Mouse (Mus musculus) mesoderm, embryonic 11.5 days (tissue): Measurements from ENCODE around the gene Ttc28.

ENCODE experiments used
- DNase-seq: peaks from one replicate; pipeline ENCODE4 v3.0.0-alpha.2; 2012; ENCODE audit warnings: low read depth, low spot score

Ttc28 gene

DNA sequence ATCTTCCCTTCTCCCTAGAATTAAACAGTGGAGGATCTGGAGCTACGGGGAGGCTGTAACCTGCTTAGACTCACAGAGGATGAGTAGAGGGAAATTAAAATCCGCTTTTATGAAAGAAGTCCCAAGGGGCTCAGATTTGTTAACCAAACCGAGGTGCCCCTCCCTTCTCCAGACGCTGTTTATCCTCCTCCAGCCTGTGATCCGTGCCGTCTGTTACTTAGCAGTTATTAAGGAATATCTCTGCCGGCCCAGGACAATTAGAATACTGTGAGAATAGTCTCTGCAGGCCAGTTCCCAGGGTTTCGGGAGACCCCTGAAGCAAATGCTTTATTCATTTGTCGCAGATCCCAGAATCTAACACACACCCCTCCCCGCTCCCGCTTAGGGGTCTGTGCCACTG lies 283.8 kb downstream of the Ttc28 start:
- no peak for DNase-seq

DNA sequence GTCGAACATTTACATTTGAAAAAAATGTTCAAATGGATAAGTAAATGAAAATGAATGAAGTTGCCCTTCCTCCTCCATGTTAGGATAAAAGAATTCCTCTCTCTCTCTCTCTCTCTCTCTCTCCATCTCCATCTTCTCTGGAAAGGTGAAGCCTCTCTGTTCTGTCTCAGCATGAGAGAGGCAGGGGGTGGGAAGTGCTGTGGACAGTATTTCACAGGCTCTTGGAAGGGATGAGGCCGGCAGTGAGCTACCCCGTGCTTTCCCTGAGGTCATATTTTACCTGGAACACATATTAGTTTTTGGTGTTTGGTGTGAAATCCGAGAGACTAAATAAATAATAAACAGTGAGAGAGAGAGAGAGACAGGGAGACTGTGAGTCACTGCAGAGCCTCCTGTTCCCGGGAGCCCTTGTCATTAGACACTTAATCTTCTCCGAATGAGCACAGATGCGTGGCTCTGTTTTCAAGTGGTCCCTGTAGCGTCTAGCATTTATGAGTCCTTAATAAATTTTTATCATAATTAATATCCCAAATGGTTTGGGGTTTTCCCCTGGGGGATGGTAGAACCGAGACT lies 284.8 kb downstream of the Ttc28 start:
- DNase-seq = no peak

DNA sequence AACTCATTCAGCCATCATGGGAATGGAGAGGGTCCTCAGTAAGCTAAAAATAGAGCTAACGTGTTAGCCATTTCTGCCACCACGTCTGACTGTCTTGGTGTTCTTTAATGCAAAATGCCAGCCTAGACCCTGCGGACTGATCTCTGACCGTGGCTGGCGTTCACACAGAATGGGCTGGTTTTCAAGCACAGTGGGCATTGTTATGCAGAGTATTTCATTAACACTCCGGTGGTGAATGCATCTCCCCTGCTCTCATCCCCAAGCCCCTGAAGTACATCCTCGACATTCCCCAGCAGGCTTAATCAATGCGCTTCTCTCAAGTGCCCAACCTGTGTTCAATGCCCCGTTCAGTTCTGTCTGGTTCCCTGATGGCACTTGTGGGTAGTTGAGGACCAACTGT lies 290.8 kb downstream of the Ttc28 start:
- no peak for DNase-seq

DNA sequence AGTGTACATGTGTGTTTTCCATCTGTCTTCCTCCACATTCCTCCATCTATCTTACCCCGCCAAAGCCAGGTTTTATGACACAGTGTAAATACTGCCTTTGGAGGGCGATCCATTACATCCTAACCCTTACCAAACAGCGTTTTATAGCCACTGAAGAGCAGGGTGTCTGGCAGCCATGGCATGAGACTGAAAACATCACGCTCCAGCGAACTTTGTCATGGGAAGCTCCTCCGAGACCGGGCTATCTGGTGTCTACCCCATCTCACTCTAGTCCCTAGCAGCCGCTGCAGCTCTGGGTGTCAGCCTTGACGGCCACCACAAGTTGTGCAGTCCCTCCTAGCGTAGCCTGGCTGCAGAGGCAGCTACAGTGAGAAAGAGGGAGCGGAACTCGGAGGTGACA lies 295.8 kb downstream of the Ttc28 start:
- peak; percentile 62 for DNase-seq

DNA sequence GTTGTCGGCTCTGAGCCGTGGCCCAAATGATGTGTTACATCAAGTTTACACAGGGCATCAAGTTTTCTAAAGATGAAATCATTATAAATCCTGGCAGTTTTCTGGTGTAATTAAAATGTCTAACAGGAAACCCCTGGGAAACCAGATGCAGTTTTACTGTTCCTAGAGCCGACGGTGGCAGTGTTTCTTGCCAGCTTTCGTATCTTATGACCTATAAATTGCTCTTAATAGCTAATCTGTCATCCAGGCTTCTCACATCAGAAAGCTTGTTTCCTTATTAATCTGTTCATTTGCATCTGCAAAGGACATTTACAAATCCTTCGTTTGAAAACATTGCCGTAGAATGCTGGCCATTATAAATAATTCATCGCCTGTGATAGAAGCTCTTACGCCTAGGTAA lies 296.2 kb downstream of the Ttc28 start:
- DNase-seq = no peak

DNA sequence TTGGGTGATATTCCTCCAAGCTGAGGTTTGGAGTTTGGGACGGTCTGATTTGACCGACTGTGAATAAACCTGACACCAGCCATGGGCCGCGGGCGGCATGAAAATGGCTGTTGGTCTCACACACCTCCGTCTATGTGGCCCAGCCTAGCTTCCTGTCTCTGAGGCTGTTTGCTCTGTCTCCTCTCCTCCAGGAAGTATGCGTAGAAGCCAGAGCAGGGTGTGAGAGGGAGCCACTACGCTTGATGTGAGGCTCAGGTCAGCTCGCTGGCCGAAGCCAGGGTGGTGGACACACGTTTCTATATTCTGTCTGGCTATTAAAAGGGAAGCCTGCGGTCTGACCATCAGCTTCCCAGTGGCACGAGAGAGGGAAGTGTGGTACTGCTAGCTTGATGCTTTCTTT lies 296.8 kb downstream of the Ttc28 start:
- no peak for DNase-seq

DNA sequence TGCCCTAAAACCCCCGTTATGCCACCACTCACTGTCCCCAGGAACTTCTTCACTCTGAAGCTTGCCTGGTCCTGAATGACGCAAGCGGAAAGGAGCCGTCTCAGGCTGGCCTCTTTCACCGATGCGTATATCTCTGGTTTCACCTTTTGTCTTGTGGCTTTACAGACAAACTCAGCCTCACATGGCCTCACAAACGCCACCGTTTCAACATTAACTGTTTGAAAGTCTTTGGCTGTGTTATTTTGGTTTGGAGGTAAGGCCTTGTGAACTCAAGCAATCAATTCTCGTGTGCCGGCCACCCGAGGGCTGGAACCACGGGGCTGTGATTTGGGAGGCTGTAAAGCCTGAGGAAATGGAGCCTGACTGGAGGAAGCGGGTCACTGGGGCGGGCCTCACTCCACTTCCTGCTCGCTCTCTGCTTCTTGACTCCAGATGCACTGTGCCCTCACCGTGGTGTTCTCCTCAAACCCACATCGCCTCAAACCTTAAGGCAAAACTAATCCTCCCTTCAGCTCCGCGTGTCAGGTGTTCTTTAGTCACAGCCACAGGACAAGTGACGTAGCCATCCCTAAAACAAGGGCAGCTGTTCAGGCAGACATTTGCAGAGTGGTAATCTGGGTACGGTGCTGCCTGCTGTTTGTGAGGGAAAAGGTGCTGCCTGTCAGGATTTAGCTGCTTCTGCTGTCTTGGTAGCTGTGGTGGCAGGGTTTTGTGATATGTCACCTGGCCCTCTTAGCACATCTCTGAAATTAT lies 298.9 kb downstream of the Ttc28 start:
- no peak for DNase-seq

DNA sequence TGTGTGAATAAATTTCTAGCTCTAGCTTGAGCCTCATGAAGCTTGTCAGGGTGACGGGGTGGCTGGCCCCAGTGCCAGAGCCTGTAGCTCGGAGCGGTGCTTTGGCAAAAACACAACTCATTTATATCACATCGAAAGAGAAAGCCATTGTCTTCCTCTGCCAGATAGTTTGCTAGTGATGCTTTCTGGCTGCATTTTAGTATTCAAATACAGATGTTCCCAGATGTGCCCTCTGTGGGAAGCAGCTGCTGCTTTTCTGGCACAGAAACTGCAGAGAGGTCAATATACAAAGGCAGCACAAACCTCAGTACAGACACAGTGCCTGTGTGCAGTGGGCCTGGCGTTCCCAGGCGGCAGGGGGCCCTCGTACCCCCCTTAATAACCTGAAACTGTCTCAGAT lies 300.0 kb downstream of the Ttc28 start:
- no peak for DNase-seq

DNA sequence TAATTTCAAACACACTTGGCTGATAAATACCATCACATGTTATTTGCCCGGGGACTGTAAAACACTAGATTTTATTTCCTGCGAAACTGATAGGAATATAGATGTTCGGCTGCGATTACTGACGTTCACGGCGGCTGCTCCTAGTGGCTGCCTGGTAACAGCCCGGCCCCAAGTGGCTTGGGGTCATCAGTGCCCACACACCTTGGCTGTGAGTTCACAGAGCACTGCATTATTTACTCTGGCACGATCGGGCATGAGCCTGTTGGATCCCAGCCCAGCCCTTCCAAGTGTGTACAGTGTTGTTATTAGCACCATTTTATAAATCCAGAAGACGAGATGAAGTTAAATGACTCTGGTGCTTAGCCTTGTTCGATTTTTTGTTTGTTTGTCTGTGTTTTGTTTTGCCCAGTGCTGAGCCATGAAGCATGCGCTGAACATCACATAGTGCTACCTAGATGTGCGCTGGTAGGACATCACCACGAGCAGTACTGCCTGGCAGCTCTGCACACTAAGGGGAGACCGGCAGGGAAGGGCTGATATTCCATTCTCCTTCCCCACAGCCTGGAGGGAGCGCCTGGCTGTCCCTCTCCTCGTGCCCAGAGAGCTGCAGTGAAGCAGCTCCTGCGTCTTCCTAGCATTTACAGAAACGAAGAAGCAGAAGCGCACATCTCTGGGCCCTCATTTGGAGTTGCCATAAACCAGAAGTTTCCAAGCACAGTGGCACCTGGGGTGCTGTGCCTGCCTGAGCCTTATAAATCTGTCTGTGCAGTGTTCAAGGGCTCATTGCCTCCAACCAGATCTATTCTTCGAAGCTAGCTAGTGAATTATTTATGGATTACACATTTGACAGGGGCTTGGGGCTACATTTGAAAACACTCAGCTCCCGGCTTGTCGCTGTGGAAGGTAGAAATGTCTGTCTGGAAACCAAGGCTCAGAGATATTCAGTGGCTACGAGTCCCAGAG lies 300.8 kb downstream of the Ttc28 start:
- DNase-seq = no peak

DNA sequence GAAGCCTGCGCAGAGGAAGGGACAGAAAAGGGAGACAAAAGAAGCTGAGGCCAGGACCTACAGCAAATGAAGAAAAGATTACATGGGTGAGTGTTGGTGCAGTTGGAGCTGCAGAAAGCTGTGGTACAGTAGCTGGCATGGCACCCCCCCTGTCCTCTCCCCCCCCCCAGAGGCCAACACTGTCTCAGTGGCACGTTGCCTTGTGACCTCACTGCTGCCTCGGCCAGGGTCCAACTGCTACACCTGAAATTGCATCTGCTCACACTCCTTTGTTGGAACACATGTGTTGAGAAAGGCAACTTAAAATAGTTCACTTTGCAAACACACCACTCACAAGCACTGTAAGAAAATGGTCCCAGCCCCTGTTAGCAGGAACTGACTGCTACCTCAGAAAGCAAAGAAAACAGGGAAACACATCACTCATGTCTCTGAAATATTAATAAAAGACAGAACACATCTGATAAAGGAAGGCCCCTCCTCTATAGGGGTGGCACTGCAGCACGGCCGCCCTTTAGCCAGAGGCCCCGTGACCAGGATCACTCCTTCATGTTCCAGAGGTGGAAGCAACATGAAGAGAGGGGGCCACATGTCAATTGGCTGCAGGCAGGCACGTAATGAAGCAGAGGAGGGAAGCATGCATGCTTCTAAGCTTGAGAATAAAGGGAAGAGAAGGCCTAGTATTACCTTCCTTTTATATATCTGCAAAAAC lies 301.8 kb downstream of the Ttc28 start:
- no peak for DNase-seq

DNA sequence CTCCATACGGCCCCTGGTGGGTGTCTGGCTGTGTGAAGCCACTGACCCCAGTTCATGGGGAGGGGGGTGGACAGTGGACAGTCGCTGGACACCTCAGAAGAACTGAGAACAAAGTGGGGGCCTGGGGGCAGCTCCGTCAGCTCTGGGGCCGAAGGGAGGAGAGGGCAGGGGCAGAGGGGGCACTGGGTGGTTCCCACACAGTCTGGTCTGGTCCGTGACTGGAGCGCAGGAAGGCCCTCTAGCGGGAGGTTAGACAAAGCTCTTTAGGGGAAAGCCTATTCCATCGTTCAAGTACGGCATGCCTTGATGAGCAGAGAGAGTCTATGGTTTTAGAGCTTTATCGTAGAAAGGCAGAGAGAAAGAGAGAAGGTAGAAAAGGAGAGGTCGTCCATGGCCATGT lies 307.0 kb downstream of the Ttc28 start:
- DNase-seq = no peak

DNA sequence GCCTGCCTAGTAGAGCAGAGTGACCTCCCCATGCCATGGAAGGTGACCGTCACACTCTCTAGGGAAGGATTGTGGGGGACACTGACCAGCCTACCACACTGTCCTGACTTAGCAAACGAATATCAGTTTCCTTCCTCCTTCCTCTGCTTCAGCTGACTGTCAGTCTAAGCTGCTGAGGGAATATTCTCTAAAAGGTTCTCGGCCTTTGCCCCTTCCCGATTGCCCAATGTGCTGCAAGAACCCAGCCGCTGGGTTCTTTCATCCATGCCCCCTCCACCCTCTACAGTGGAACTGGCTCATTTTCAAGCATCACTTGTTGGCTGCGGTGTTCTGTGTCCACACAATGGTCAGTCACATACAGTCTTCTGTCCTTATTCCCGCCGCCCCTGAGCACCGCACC lies 312.4 kb downstream of the Ttc28 start:
- DNase-seq = no peak

DNA sequence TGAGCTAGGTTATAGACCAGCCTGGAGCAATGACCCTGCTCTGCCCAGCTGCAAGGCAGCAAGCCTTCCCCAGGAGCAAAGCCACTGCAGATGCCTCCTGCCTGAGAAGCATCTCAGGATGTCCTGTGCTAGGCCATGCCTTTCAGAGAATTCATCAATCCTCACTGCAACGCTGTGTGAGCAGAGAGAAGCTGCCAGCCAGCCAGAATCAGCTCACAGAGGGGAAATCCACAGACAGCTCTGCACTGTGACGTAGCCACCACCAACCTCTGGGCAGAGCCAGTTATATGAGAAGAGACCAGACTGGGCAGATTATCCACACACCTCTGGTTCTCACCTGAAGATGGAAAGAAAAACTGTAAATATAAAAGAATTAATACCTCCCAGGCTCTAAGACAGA lies 315.2 kb downstream of the Ttc28 start:
- no peak for DNase-seq

DNA sequence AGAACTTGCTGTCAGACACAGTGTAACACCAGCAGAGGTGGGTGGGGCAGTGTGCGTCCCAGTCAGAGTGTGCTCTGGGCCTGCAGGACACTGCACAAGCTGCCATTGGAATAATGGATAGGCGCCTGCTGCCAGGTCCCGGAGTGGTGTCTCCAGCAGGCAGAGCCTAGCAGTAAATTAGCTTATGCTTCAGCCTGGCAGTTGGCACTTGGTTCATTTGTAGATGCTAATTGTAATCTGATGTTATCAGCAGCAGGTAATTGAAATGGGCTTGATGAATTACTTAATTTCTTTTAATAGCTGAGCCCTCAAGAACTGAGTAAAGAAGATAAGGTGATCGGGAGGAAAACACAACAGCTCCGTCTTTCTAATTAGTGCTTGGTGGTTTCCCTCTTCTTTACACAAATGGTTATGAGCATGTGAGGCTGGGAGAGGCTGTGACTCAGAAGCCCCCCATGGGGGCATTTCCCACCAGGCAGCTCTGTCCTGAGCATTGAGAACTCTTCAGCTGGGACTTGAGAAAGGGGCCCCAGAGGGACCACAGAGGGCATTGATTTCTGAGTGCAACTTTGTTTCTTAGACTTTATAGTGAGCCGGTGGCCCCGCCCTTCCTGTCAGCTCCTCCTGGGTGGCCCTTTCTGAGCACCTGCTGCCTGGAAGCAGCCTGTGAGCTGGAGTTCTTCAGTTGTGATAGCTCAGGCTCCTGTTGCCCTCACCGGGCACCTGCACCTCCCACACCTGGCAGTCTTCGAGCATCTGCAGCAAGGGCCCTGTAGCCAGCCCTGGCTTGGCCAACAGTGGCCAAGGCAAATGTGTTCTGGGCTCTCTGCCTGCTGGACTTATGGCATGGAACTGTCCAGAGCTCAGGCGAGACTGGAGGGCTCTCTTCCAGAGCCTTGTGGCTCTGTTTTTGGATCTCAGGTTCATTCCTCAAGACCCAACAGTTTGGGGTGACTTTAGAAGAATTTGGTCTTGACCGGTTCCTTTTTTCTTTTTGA lies 316.2 kb downstream of the Ttc28 start:
- no peak for DNase-seq

DNA sequence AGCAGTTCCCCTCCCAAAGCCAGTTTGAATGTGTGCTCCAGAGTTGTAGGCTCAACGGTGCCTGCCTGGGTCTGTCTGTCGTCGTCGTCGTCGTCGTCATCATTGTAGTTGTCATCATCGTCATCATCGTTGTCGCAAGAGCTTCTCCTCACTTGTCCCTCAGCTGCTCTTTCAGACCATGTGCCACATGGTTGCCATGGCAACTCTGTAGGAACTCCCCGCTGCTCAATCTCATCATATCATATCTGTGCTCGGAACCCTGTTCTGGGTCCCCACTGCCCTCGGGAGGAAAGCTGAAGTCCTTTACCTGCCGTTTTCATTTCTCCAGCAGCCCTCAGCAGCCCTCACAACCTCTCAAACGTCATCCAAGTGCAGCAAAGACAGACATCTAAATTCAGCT lies 318.1 kb downstream of the Ttc28 start:
- no peak for DNase-seq

DNA sequence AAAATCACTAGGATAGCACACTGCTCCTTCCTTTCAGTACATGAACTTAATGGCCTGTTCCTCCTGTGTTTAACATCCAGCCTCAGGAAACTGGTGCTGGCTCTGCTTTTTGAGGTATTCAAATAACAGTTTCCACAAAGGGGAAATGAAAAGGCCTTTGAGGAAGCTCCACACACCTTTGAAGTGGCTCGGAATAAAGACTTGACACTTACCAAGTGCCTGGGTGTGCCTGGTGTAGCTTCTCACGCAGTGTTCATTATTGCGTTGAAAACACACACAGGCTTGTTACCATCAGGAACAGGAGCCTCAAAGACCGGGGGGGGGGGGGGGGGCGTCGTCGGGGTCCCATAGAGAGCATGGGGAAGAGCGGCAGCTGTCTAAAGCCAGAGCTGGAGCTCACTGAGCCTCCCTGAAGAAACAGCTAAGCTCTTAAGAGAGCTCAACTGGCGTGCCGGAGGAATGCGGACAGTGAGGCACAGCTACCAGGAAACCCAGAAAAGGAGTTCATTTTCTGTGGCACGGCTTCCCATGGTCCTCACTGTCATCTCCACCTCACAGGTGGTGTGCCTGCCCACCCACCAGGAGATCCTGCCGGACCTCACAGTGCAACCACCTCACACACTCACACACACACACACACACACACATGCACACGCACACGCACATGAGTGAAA lies 320.7 kb downstream of the Ttc28 start:
- no peak for DNase-seq

DNA sequence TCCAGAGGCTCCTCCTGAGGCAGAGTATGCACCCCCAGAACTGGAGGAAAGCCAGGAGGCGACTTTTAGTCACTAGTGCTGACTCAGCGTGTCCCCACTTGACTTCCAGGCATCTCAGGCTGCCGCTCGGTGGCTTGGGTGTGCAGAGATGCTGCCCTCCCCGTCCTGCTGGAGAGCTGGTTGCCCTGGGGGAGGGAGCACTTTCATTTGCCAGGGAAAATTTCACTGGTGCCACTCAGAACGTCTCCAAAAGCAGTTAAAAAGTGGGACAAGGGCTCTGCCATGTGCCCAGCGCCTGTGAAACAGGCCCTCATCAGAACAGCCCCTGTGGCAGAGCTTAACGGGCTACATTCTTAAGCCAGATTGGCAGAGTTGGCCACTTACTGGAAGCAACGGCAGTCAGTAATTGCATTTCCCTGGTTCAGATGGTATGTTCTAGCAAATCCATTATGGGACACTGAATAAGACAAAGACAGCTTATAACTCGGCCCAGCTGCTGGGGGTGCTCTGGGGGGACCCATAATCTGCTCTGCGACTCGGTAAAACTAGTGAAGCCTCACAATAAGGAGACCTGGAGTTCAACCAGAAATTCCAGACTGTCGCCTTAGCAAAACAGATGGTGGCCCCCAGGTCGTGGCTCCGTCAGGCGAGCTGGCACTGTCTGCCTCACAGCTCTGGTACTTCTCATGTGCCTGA lies 321.5 kb downstream of the Ttc28 start:
- DNase-seq = no peak

DNA sequence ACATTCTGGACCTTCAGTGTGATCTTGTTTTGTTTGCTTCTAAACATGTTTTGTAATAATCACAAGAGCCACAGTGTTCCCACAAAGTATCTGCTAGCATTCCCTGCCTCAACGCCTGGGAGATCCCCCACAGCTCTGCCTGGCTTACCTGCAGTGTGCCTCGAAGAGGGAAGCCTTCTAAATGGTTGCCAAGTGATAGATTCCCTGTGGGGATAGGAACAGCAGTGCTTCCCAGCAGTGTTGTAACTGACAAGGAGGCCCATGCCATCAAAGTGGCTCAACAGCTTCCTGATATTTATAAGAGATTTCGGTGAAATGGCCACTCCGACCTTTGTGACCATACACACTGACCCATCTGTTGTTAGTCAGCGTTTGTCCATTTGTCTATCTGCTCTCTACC lies 324.6 kb downstream of the Ttc28 start:
- DNase-seq = no peak

DNA sequence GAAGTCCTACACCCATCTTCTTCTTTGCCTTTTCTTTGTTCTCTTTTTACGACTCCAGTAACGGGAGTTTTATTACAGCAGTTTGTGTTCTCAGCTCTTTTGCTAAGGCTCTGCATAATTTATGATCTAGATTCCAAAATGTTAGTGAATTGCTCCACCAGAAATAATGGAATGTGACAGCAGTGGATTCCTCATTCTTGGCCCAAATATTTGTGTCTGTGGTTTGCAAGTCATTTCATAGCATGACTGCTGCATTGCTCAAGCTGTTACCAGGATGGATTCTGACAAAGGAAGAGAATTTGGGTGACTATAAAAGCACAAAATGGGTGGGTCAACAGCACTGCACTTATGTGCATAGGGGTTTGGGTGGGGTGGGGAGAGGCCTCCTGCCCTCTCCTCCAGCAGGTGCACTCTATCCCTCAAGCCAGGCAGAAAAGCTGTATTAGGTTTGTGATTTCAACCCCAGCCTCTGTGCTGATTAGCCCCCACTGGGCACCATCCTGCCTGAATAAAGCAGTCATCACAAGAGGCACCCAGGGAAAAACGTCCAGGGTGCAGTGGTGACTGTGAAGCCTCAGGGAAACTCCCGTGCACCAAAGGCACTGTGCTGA lies 325.5 kb downstream of the Ttc28 start:
- DNase-seq = no peak
